Mouse (Mus musculus): ENCODE results near the gene Map7d2. TPM values are rescaled to one million over a fixed set of nuclear protein-coding genes. Genes with fewer than 3 reads are reported as not detected.

Map7d2 gene
- polyA plus RNA-seq, 1 experiment from 2014 or later: 53.6 TPM

- Histone ChIP-seq H3K4me3 (replicated peaks) (no peak overlapping the region), H3K27me3 (replicated peaks) (no peaks in the 10 kb centered on the region), H3K9ac (replicated peaks) (no peak overlapping the region), H3K9me3 (replicated peaks) (no peaks in the 10 kb centered on the region), H3K27ac (replicated peaks) (no peak overlapping the region), H3K36me3 (no peaks in the 10 kb centered on the region), H3K4me2 (no peak overlapping the region), H3K4me1 (no peaks in the 10 kb centered on the region)
- no peak for ATAC-seq (ENCODE audit: low FRiP score)
- 93% methylated on average over 6 of the region's 6 CpGs for WGBS
These were observed 101.2 kb downstream of the Map7d2 start for GRCm38 (mm10) chrX:159515599-159515998.

- Histone ChIP-seq H3K4me2 (no peak overlapping the region), H3K36me3 (no peaks in the 10 kb centered on the region), H3K27me3 (replicated peaks) (0 out of 2 replicates have a peak, but pooled peaks cover 5% of the 10 kb centered on the region), H3K9me3 (replicated peaks) (no peaks in the 10 kb centered on the region), H3K27ac (replicated peaks) (no peak overlapping the region), H3K4me1 (no peaks in the 10 kb centered on the region), H3K9ac (replicated peaks) (no peak overlapping the region), H3K4me3 (replicated peaks) (no peak overlapping the region)
- 73% methylated on average over 3 of the region's 3 CpGs for WGBS
- no peak for ATAC-seq (ENCODE audit: low FRiP score)
These were observed 107.4 kb downstream of the Map7d2 start for GRCm38 (mm10) chrX:159521780-159522179.

- Histone ChIP-seq H3K9me3 (replicated peaks) (no peaks in the 10 kb centered on the region), H3K4me2 (no peak overlapping the region), H3K27ac (replicated peaks) (no peak overlapping the region), H3K9ac (replicated peaks) (no peak overlapping the region), H3K27me3 (replicated peaks) (0 out of 2 replicates have a peak, but pooled peaks cover 5% of the 10 kb centered on the region), H3K4me1 (no peaks in the 10 kb centered on the region), H3K4me3 (replicated peaks) (no peak overlapping the region), H3K36me3 (no peaks in the 10 kb centered on the region)
- WGBS: 80% methylated on average over 4 of the region's 4 CpGs
- ATAC-seq (ENCODE audit: low FRiP score): no peak
These were observed 108.3 kb downstream of the Map7d2 start for GRCm38 (mm10) chrX:159522651-159523050.

GRCm38 (mm10) chrX:159526388-159526787, 112.0 kb downstream of the Map7d2 start, which contains the start of gene Bclaf3:
Bclaf3 (plus strand) TSS chrX:159526688.
- no peak for ATAC-seq (ENCODE audit: low FRiP score)
- Histone ChIP-seq H3K27ac (replicated peaks) (no peak within 1 kb of the TSS), H3K4me2 (no peak within 1 kb of the TSS), H3K36me3 (no peaks in the 10 kb centered on the region), H3K4me3 (replicated peaks) (no peak within 1 kb of the TSS), H3K4me1 (no peaks in the 10 kb centered on the region), H3K9ac (replicated peaks) (no peak within 1 kb of the TSS), H3K27me3 (replicated peaks) (0 out of 2 replicates have a peak, but pooled peaks cover 5% of the 10 kb centered on the region), H3K9me3 (replicated peaks) (no peaks in the 10 kb centered on the region)
- 86% methylated on average over 6 of the region's 6 CpGs for WGBS

- H3K27me3 ChIP-seq (replicated peaks): no peaks in the 10 kb centered on the region
- peaks cover 5% of the 10 kb centered on the region; the same call in 1 of the 2 replicates for H3K4me1 ChIP-seq
- H3K36me3 ChIP-seq: no peaks in the 10 kb centered on the region
- peak overlapping the region; percentile 60 for H3K9ac ChIP-seq (replicated peaks)
- H3K4me2 ChIP-seq: peak overlapping the region; percentile 58
- WGBS: 9% methylated on average over 37 of the region's 38 CpGs
- ATAC-seq (ENCODE audit: low FRiP score): peak; percentile 99
- no peaks in the 10 kb centered on the region for H3K9me3 ChIP-seq (replicated peaks)
- peak overlapping the region; percentile 79 for H3K27ac ChIP-seq (replicated peaks)
- H3K4me3 ChIP-seq (replicated peaks): peak overlapping the region; percentile 59
These were observed 118.0 kb downstream of the Map7d2 start for GRCm38 (mm10) chrX:159532427-159532810.

GRCm38 (mm10) chrX:159532811-159533462, 118.6 kb downstream of the Map7d2 start:
- peak; percentile 65; the same call in 1 of the 2 replicates for ATAC-seq (ENCODE audit: low FRiP score)
- H3K27ac ChIP-seq (replicated peaks): peak overlapping the region; percentile 79
- peaks cover 5% of the 10 kb centered on the region; the same call in 1 of the 2 replicates for H3K4me1 ChIP-seq
- 17% methylated on average over 37 of the region's 56 CpGs for WGBS
- H3K4me3 ChIP-seq (replicated peaks): peak overlapping the region; percentile 59
- no peaks in the 10 kb centered on the region for H3K36me3 ChIP-seq
- peak overlapping the region; percentile 58 for H3K4me2 ChIP-seq
- H3K9ac ChIP-seq (replicated peaks): peak overlapping the region; percentile 60
- H3K27me3 ChIP-seq (replicated peaks): no peaks in the 10 kb centered on the region
- H3K9me3 ChIP-seq (replicated peaks): no peaks in the 10 kb centered on the region

- WGBS: 83% methylated on average over 18 of the region's 18 CpGs
- no peaks in the 10 kb centered on the region for H3K36me3 ChIP-seq
- no peaks in the 10 kb centered on the region for H3K9me3 ChIP-seq (replicated peaks)
- H3K4me1 ChIP-seq: peaks cover 3% of the 10 kb centered on the region; the same call in 1 of the 2 replicates
- H3K27ac ChIP-seq (replicated peaks): no peak overlapping the region
- H3K9ac ChIP-seq (replicated peaks): no peak overlapping the region
- no peaks in the 10 kb centered on the region for H3K27me3 ChIP-seq (replicated peaks)
- no peak overlapping the region for H3K4me3 ChIP-seq (replicated peaks)
- H3K4me2 ChIP-seq: no peak overlapping the region
- no peak for ATAC-seq (ENCODE audit: low FRiP score)
These were observed 127.6 kb downstream of the Map7d2 start for GRCm38 (mm10) chrX:159541936-159542335.

- 89% methylated on average over 5 of the region's 5 CpGs for WGBS
- ATAC-seq (ENCODE audit: low FRiP score): no peak
- H3K27me3 ChIP-seq (replicated peaks): no peaks in the 10 kb centered on the region
- no peaks in the 10 kb centered on the region for H3K36me3 ChIP-seq
- H3K4me1 ChIP-seq: no peaks in the 10 kb centered on the region
- H3K4me3 ChIP-seq (replicated peaks): no peak overlapping the region
- no peak overlapping the region for H3K4me2 ChIP-seq
- no peak overlapping the region for H3K9ac ChIP-seq (replicated peaks)
- H3K9me3 ChIP-seq (replicated peaks): no peaks in the 10 kb centered on the region
- H3K27ac ChIP-seq (replicated peaks): no peak overlapping the region
These were observed 132.7 kb downstream of the Map7d2 start for GRCm38 (mm10) chrX:159547093-159547492.

Other genes starting within 250 kb of the Map7d2 start
- 3.3 and 4.6 TPM in 2 replicates for gene Rps6ka3, start 204.3 kb upstream of the Map7d2 start, polyA plus RNA-seq (2015; fragmentation: Nextera tagmentation; extraction: Ambion mirVana)
- gene Eif1ax, start 42.4 kb upstream of the Map7d2 start, polyA plus RNA-seq (2015; fragmentation: Nextera tagmentation; extraction: Ambion mirVana): 95.2 and 113 TPM in 2 replicates
- 20.6 and 21.4 TPM in 2 replicates for gene Bclaf3, start 112.1 kb downstream of the Map7d2 start, polyA plus RNA-seq (2015; fragmentation: Nextera tagmentation; extraction: Ambion mirVana)
- gene Sh3kbp1, start 212.7 kb downstream of the Map7d2 start, polyA plus RNA-seq (2015; fragmentation: Nextera tagmentation; extraction: Ambion mirVana): 46.2 and 54.8 TPM in 2 replicates